Mouse (Mus musculus): ENCODE data around the gene Csf3.

Csf3 gene

GRCm38 (mm10) chr11:98697225-98697624 is 3.8 kb upstream of the Csf3 start:
- no peak for DNase-seq

- DNase-seq = no peak
These were observed 2.0 kb upstream of the Csf3 start for GRCm38 (mm10) chr11:98698849-98699640.

GRCm38 (mm10) chr11:98699911-98700310 is 1.2 kb upstream of the Csf3 start:
- DNase-seq = peak; percentile 86 to 87

GRCm38 (mm10) chr11:98702323-98702722 is 1.3 kb downstream of the Csf3 start:
- DNase-seq = no peak

GRCm38 (mm10) chr11:98705021-98705420 is 4.0 kb downstream of the Csf3 start:
- DNase-seq = no peak

GRCm38 (mm10) chr11:98707401-98708281 is 6.6 kb downstream of the Csf3 start:
- DNase-seq = no peak

GRCm38 (mm10) chr11:98708282-98708956 is 7.4 kb downstream of the Csf3 start:
- no peak for DNase-seq

- no peak for DNase-seq
These were observed 8.1 kb downstream of the Csf3 start for GRCm38 (mm10) chr11:98709001-98709741.

- peak; percentile 85 to 87 for DNase-seq
These were observed 9.5 kb downstream of the Csf3 start for GRCm38 (mm10) chr11:98710416-98711045.

GRCm38 (mm10) chr11:98711046-98711434 is 10.0 kb downstream of the Csf3 start:
- DNase-seq = no peak

GRCm38 (mm10) chr11:98712009-98712408 is 10.9 kb downstream of the Csf3 start:
- DNase-seq = peak; percentile 39 to 45

- no peak for DNase-seq
These were observed 12.6 kb downstream of the Csf3 start for GRCm38 (mm10) chr11:98713703-98714102.

GRCm38 (mm10) chr11:98715946-98716345 is 14.9 kb downstream of the Csf3 start:
- no peak for DNase-seq

- DNase-seq = peak; percentile 86 to 89
These were observed 16.8 kb downstream of the Csf3 start for GRCm38 (mm10) chr11:98717904-98718303.

- DNase-seq = no peak
These were observed 19.7 kb downstream of the Csf3 start for GRCm38 (mm10) chr11:98720756-98721155.

GRCm38 (mm10) chr11:98721458-98722226 is 20.6 kb downstream of the Csf3 start:
- DNase-seq = peak; percentile 61 to 70

GRCm38 (mm10) chr11:98723098-98723497 is 22.0 kb downstream of the Csf3 start:
- DNase-seq = no peak

GRCm38 (mm10) chr11:98725926-98726506 is 25.0 kb downstream of the Csf3 start:
- no peak for DNase-seq

- peak; percentile 85 to 90 for DNase-seq
These were observed 28.1 kb downstream of the Csf3 start, which contains the start of gene Med24 for GRCm38 (mm10) chr11:98729119-98729588. Gene Med24 (minus strand): TSS chr11:98729435.

GRCm38 (mm10) chr11:98730727-98731126 is 29.7 kb downstream of the Csf3 start:
- DNase-seq = no peak
